Mouse (Mus musculus): ENCODE measurements around the gene Dcps.
A peak's percentile ranks its signal among the peaks of the same experiment; 100 is the strongest.

Dcps gene

DNA sequence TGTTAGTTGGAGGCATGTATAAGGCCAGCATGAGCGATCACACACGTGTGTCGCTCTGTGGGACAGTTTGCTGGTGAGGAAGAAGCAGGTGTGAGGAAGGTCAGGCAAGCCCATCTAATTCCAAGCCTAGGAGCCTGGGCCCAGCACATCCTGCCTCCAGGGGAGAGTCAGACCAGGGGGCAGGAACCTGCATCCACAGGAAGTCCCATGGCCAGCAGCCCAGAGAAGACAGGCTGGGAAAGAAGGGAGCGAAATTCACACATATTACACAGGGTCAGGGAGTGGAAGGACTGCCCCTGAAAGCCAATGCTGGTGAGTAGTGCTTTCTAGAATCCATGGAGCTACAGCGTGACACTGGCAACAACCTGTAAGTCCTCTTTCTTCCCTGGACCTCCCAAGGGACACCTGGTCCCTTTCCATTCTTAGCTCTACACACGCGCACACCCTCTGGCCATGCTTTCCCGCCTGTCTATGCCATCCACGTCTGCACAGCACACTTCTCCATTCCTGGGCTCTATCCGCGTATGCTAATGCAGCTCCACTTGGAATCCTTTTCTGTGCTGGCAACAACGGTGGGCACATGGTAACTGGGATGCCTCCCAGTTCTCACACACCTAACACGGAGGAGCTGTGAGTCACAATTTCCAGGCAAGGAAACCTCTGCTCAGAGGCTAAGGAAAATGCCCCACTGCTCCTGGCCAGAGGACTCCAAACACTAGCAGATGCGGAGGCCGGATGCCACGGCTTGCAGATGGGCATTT is 44.0 kb downstream of the Dcps start:
- DNase-seq (ENCODE audit: low spot score in 2 of 2), result no peak

DNA sequence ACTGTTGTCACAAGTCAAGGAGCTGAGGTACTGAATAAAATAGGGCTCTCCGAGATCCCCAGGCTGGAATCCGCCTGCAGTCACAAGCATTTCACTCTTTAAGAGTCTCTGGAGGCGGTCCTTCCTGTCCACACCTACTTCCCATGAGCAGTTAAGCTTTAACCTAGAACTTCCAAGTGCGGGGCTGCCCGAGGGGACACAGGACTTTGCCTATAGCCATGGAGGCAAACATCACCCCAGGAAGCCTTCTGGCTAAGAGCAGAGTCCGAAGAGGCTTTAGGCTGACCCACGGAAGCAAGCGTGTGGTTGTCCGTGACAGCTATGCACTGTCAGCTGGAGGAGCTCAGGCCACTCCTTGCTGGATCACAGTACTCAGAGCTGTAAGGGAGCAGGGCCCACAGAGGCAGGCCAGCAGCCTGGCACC is 46.9 kb downstream of the Dcps start:
- no peak for DNase-seq (ENCODE audit: low spot score in 2 of 2)

GRCm38 (mm10) chr9:35128564-35128963 is 47.3 kb downstream of the Dcps start:
- no peak for DNase-seq (ENCODE audit: low spot score in 2 of 2)

GRCm38 (mm10) chr9:35127561-35127960 is 48.3 kb downstream of the Dcps start:
- DNase-seq (ENCODE audit: low spot score in 2 of 2), result no peak

DNA sequence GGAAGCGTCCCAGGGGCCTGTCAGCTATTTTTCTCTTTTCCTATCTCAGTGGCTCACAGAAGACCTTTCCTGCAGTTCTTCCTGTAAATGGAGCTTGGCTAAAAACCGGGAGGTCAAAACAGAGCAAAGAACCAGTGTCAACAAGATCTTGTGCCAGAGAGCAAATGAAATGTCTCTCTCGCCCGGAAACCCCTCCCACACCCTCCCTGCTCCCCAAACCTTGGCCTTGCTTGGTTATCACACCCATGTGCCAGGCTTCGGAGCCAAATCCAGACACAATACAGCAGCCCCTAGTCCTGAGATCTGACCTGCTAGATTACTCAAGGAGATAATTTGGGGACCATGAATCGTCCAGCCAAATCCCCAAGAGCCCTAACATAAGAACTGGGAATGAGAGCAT is 48.7 kb downstream of the Dcps start:
- DNase-seq (ENCODE audit: low spot score in 2 of 2), result no peak

DNA sequence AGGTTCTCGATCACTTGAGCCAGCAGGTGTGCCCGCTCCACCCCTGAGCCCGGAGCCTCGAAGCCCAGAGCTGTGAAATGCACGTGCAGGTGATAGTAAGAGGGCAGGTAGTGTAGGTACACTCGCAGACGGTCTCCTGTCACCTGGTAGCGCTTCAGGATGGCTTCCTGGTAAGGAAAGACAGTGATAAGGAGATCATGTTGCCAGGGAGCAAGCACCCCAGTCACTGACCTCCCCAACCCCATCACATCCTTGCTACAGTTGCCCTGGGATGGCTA is 51.2 kb downstream of the Dcps start:
- no peak for DNase-seq (ENCODE audit: low spot score in 2 of 2)

DNA sequence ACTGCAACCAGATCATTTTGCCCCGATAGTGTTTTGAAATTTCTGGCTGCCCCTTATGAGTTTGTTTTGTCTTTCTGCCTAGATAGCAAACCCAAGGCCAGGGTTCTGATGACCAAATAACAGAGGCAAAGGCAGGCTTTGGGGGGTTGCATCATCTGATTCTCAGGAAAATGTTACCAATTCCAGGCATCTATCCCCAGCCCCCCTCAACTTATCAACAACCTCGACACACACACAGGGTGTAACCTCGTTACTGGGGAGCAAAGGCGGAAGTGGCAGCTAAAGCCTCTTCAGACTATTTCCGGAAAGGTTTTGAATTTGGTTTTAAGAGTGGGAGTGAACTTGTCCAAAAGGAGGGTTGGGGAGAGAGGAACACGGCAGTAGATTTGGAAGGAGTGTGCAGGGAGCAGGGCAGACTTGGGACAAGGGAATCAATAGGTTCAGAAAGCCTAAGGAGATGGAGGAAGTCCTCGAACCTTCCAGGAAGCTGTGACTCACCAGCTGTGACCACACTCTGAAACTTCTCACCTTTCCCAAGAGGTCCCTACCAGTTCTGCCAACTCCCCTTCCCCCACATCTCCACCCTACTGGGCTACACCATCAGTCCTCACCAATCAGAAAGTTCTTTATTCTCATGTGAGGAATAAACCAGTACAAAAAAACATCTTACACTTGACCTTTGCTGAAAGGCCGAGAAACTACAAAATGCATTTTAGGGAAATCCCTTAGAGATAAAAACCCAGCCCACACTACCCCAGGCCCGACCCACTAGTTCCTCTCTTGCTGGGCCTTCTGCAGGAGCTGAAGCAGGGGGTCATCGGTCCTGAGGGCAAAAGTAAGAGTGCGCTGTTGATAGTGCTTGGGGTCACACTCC is 51.8 kb downstream of the Dcps start:
- DNase-seq (ENCODE audit: low spot score in 2 of 2), result no peak

GRCm38 (mm10) chr9:35123456-35123803 is 52.4 kb downstream of the Dcps start:
- no peak for DNase-seq (ENCODE audit: low spot score in 2 of 2)

DNA sequence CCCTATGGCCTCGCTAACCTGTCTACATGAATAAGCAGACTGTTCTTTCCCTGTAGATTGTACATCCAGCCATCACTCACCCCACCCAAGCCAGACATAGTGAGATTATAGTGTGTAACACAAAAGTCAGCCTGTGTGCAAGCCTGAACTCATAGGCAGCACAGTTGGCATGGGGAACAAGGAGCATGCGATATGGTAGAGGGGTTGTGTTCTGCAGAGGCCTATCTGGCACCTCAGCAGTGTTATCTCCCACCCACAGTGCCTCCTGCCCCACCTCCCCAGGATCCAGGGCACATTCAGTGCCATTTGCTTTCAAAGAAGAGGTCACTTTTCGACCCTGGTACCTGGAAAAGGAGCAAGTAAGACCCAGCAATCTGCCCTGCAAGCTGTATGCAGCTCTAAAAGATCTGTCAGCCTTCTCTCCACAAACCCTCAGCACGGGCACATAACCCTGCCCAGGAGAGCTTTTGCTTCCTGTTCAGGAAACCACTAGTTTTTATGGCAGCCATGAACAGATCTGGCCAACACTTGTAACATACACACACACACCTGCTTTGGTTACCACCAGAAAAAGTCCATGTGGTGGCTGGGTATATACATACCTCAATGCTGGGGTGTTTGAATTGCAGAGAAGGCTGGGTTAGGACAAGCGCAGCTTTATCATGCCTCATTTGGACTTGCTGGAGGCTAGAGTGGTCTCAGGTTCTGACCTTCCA is 53.2 kb downstream of the Dcps start:
- DNase-seq (ENCODE audit: low spot score in 2 of 2), result no peak

DNA sequence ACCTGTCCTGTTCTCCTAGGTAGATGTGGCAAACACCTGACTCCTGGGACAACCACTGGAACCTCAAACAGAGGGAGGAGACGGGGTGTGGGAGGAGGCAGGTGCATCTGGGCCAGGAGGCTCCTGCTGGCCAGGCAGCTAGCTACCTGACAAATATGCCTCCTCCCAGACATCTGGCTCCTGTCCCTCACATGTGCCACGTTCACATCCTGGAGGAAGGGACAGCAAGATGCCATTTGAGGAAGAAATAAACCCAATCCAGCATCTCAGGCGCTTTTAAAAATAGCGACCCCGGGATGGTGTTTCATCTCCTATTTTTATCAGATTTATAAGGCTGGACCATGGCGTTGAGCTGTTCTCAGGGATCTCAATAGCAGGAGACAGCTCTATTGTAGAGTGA is 56.7 kb downstream of the Dcps start, which contains the start of gene St3gal4:
Gene St3gal4 (minus strand): TSS at position 101 of the 400 bp plus-strand sequence.
- DNase-seq (ENCODE audit: low spot score in 2 of 2), result no peak

- DNase-seq (ENCODE audit: low spot score in 2 of 2), result no peak
These were observed 57.3 kb downstream of the Dcps start for GRCm38 (mm10) chr9:35118563-35118962.

- no peak for DNase-seq (ENCODE audit: low spot score in 2 of 2)
These were observed 58.2 kb downstream of the Dcps start for GRCm38 (mm10) chr9:35117384-35118295.

GRCm38 (mm10) chr9:35116391-35117381 is 59.2 kb downstream of the Dcps start:
- DNase-seq (ENCODE audit: low spot score in 2 of 2), result peak; percentile 34 to 54

DNA sequence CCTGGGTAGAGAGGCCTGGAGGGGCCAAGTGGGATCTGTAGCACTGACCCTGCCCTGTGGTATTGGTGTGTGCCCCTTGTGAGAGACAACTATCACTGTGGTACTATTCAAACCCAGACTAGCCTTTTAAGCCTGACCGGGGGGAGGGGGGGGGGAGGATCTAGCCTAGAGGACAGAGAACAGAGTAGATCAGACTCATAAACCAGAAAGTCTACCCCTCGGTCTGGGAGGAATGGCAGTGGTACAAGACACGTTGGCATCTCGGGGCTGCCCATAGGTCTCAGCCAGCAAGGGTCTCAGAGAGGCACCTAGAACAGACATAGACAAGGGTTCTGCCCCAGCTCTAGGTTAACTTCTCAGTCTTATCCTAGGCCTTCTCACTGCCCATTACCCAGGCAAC is 60.1 kb downstream of the Dcps start:
- DNase-seq (ENCODE audit: low spot score in 2 of 2), result no peak

- no peak for DNase-seq (ENCODE audit: low spot score in 2 of 2)
These were observed 60.6 kb downstream of the Dcps start for GRCm38 (mm10) chr9:35115299-35115698.

GRCm38 (mm10) chr9:35114234-35114633 is 61.6 kb downstream of the Dcps start:
- DNase-seq (ENCODE audit: low spot score in 2 of 2), result no peak

GRCm38 (mm10) chr9:35111941-35112595 is 63.8 kb downstream of the Dcps start:
- DNase-seq (ENCODE audit: low spot score in 2 of 2), result no peak

DNA sequence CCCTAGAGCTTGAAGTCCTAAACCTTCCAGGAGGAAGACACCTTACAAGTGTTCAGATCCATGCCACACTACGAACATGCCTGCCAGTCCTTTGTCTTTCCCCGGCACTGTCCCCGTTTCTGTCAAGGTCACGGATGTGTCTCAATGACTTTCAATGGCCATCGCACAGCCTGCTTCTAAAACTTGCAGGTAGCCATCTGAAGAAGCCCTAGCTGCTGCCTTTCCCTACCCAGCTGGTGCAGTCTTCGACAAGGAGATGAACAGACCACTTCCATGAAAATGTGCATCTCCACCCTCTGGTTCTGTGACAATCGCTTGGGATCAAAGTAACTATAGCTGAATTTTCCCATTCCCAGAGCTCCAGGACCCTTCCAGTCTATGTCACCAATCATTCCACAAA is 64.4 kb downstream of the Dcps start:
- DNase-seq (ENCODE audit: low spot score in 2 of 2), result no peak

DNA sequence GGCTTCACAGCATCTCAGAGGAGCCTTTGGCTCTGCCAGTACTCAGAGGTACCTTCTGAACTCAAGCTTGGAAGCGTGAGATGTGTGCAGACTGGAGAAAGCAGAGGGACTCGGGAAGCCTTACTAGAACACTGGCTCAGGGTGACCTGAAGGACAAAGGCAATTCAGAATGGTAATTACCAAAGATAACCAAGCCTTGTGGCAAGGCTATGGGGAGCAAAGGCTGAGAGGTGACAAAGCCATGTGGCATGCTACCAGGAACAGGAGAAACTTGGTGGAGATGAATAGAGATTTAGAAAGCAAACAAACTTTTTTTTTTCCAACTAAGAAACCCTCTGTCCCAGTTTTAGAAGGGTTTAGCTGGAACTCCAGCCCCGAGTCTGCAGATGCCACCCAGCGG is 65.3 kb downstream of the Dcps start:
- DNase-seq (ENCODE audit: low spot score in 2 of 2), result no peak

DNA sequence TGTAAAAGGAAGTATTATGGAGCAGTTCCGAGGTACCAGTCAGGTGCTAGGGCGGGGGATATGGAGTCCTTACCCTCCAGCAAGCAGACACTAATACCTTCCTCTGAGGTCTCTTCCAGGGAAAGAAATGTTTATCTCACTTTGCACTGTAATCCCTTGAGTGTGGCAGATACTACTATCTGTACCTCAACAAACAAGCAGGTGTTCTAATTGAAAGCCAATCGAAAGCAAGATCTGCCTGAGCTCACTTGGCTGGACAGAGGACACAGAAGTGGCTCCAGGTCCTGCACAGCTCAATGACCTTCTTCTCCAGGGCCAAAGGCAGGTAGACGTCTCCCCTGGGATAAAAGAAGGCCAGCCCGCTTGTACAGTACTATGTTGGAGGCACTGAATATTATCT is 65.8 kb downstream of the Dcps start:
- DNase-seq (ENCODE audit: low spot score in 2 of 2), result no peak

Measured in frontal cortex, postnatal 25 days (tissue).